Mouse (Mus musculus) heart, embryonic 14.5 days (tissue): Measurements from ENCODE around the gene Atg7. TPM values are rescaled to one million over a fixed set of nuclear protein-coding genes. Genes with fewer than 3 reads are reported as not detected.
A peak's percentile ranks its signal among the peaks of the same experiment; 100 is the strongest.

ENCODE experiments used
- ATAC-seq: fragments of 200-750 bp; cut with Nextera tagmentation; 2 replicates; pipeline ENCODE4 v1.8.0; 2017; ENCODE audit warnings: low read depth, moderate TSS enrichment; ENCODE audit not compliant: insufficient number of reproducible peaks, insufficient read depth, low FRiP score
- H3K27ac ChIP-seq, 2 experiments: fragments of 200-500 bp in 1 of 2; fragments of 300-500 bp in 1 of 2; sonication (generic) in 1 of 2; replicated peaks in 1 of 2; 2 replicates each; pipeline ENCODE4 v1.5.1; 2012 to 2014; ENCODE audit warnings: low read depth in 2 of 2, low read length in 2 of 2, control low read depth in 1 of 2, mild to moderate bottlenecking in 1 of 2, mixed read lengths in 1 of 2; ENCODE audit not compliant: control insufficient read depth in 1 of 2, insufficient read depth in 1 of 2
- H3K27me3 ChIP-seq: fragments of 300-500 bp; sonication (generic); 2 replicates; pipeline ENCODE4 v1.6.1; 2014; ENCODE audit warnings: mild to moderate bottlenecking, low read length, control low read depth; ENCODE audit not compliant: control insufficient read depth, insufficient read depth
- H3K36me3 ChIP-seq: fragments of 300-500 bp; sonication (generic); 2 replicates; pipeline ENCODE4 v1.6.1; 2014; ENCODE audit warnings: mild to moderate bottlenecking, control low read depth, low read length, mixed read lengths; ENCODE audit not compliant: control insufficient read depth, insufficient read depth
- H3K4me1 ChIP-seq, 2 experiments: fragments of 200-500 bp in 1 of 2; fragments of 300-500 bp in 1 of 2; sonication (generic) in 1 of 2; 2 replicates each; pipeline ENCODE4 v1.6.1; 2012 to 2014; ENCODE audit warnings: low read length in 2 of 2, control low read depth in 1 of 2, mixed read lengths in 1 of 2; ENCODE audit not compliant: control insufficient read depth in 2 of 2, insufficient read depth in 2 of 2
- H3K4me2 ChIP-seq: fragments of 300-500 bp; sonication (generic); 2 replicates; pipeline ENCODE4 v1.6.1; 2014; ENCODE audit warnings: mild to moderate bottlenecking, low read length
- H3K4me3 ChIP-seq, 2 experiments: fragments of 200-500 bp in 1 of 2; fragments of 300-500 bp in 1 of 2; sonication (generic) in 1 of 2; 2 replicates each; pipeline ENCODE4 v1.5.1; 2012 to 2014; ENCODE audit warnings: low read length in 2 of 2, mild to moderate bottlenecking in 2 of 2, control low read depth in 1 of 2, low read depth in 1 of 2, moderate library complexity in 1 of 2; ENCODE audit not compliant: control insufficient read depth in 1 of 2, insufficient read depth in 1 of 2
- H3K9ac ChIP-seq: fragments of 300-500 bp; sonication (generic); 2 replicates; pipeline ENCODE4 v1.6.1; 2014; ENCODE audit warnings: mild to moderate bottlenecking, low read length
- H3K9me3 ChIP-seq: fragments of 300-500 bp; sonication (generic); 2 replicates; pipeline ENCODE4 v1.6.1; 2016; ENCODE audit warnings: low read length, control low read depth; ENCODE audit not compliant: control insufficient read depth
- WGBS: fragments of 180-500 bp; shearing (Covaris S2); extraction: QIAGEN DNeasy Blood & Tissue Kit; methylation state at CpG from one replicate; pipeline ENCODE4 v1.1.7; 2014; 5-methylcytosine and 5-hydroxymethylcytosine counted together
- polyA plus RNA-seq: library from polyadenylated mRNA; unstranded; fragments of >200 nt; fragmentation: Nextera tagmentation; extraction: Ambion mirVana; gene quantifications from 2 replicates; pipeline ENCODE4 v1.2.1, GENCODE M21; 2014

Gene Atg7
- polyA plus RNA-seq, 1 experiment from 2014 or later, result 18.1 TPM

DNA sequence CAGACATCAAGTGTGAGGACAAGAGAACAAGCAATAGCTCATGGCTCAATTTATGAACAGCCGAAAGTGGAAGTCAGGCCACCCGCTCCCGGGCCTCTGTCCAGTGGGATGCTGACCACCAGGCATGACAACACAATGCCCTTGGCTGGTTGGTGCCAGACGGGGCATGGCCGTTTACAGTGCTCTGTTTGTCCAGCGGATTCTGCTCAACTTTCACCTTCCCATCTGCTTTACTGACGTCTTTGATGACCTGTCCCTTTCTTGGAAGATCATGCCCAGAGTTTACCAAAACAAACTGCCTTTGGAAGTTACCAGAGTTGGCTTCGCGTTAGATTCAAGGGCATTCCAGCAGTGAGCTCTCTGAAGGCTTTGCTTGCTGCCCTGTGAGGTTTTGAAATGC, 93.5 kb downstream of the Atg7 start:
- no peak overlapping the region for H3K4me3 ChIP-seq
- peaks cover 8% of the 10 kb centered on the region; the same call in 1 of the 2 replicates for H3K27me3 ChIP-seq
- no peaks in the 10 kb centered on the region for H3K9me3 ChIP-seq
- H3K4me1 ChIP-seq, result peaks cover 2 to 3% of the 10 kb centered on the region in 2 experiments; a peak in 1 of 4 replicates
- H3K36me3 ChIP-seq, result no peaks in the 10 kb centered on the region
- H3K27ac ChIP-seq, result no peak overlapping the region
- ATAC-seq, result no peak
- no peak overlapping the region for H3K9ac ChIP-seq
- WGBS, result 90% methylated on average over 9 of the region's 9 CpGs
- no peak overlapping the region for H3K4me2 ChIP-seq

- Histone ChIP-seq H3K27me3 (peaks cover 8% of the 10 kb centered on the region; the same call in 1 of the 2 replicates), H3K27ac (no peak overlapping the region), H3K9me3 (no peaks in the 10 kb centered on the region), H3K4me3 (no peak overlapping the region), H3K4me2 (no peak overlapping the region), H3K9ac (no peak overlapping the region), H3K4me1 (peaks cover 2 to 3% of the 10 kb centered on the region in 2 experiments; a peak in 1 of 4 replicates), H3K36me3 (no peaks in the 10 kb centered on the region)
- 82% methylated on average over 11 of the region's 11 CpGs for whole genome bisulfite sequencing
- no peak for ATAC-seq
These were observed 94.3 kb downstream of the Atg7 start for GRCm38 (mm10) chr6:114737181-114737580.

- WGBS, result 16% methylated on average over 46 of the region's 46 CpGs
- Histone ChIP-seq H3K4me1 (peaks cover 2 to 3% of the 10 kb centered on the region in 2 experiments; a peak in 1 of 4 replicates), H3K4me3 (peak overlapping the region; percentile 39 to 42), H3K27me3 (peaks cover 8% of the 10 kb centered on the region; the same call in 1 of the 2 replicates), H3K9ac (peak overlapping the region; percentile 69), H3K9me3 (no peaks in the 10 kb centered on the region), H3K4me2 (peak overlapping the region; percentile 74), H3K27ac (no peak overlapping the region), H3K36me3 (no peaks in the 10 kb centered on the region)
- no peak for ATAC-seq
These were observed 95.2 kb downstream of the Atg7 start for GRCm38 (mm10) chr6:114737931-114738759.

DNA sequence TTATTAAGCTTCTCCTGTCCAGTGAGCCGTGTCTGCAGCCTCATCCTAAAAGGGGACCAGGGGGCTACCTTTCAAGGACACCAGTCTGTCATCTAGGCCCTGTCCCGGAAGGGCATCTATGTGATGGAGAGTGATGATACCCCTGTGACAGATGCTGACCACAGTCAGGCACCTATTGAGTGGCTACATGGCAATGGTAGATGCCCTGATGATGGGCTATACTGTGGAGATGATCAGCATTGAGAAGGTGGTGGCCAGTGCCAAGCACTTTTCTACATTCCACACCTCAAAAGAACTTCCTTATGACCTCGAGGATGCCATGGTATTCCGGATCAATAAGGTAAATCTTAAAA, 95.8 kb downstream of the Atg7 start:
- no peak for ATAC-seq
- Histone ChIP-seq H3K9me3 (no peaks in the 10 kb centered on the region), H3K36me3 (no peaks in the 10 kb centered on the region), H3K9ac (peak overlapping the region; percentile 69; the same call in 1 of the 2 replicates), H3K4me1 (peaks cover 2 to 3% of the 10 kb centered on the region in 2 experiments; a peak in 1 of 4 replicates), H3K4me3 (peak overlapping the region in 1 of 2 experiments; percentile 39; a peak in 1 of 4 replicates), H3K27me3 (peaks cover 8% of the 10 kb centered on the region; the same call in 1 of the 2 replicates), H3K4me2 (peak overlapping the region; percentile 74), H3K27ac (no peak overlapping the region)
- WGBS, result 81% methylated on average over 4 of the region's 4 CpGs

GRCm38 (mm10) chr6:114742209-114743003, 99.5 kb downstream of the Atg7 start:
- Histone ChIP-seq H3K36me3 (no peaks in the 10 kb centered on the region), H3K9ac (no peak overlapping the region), H3K4me2 (no peak overlapping the region), H3K4me3 (no peak overlapping the region), H3K9me3 (no peaks in the 10 kb centered on the region), H3K4me1 (peaks cover 2 to 3% of the 10 kb centered on the region in 2 experiments; a peak in 1 of 4 replicates), H3K27me3 (peaks cover under 1% of the 10 kb centered on the region; the same call in 1 of the 2 replicates), H3K27ac (no peak overlapping the region)
- 87% methylated on average over 12 of the region's 12 CpGs for WGBS
- ATAC-seq, result no peak

GRCm38 (mm10) chr6:114743126-114743525, 100.2 kb downstream of the Atg7 start:
- H3K27me3 ChIP-seq, result no peaks in the 10 kb centered on the region
- no peak overlapping the region for H3K4me2 ChIP-seq
- no peaks in the 10 kb centered on the region for H3K9me3 ChIP-seq
- no peak for ATAC-seq
- no peak overlapping the region for H3K4me3 ChIP-seq
- no peaks in the 10 kb centered on the region for H3K36me3 ChIP-seq
- WGBS, result 92% methylated on average over 8 of the region's 8 CpGs
- H3K4me1 ChIP-seq, result peaks cover 2 to 3% of the 10 kb centered on the region in 2 experiments; a peak in 1 of 4 replicates
- H3K9ac ChIP-seq, result no peak overlapping the region
- no peak overlapping the region for H3K27ac ChIP-seq

DNA sequence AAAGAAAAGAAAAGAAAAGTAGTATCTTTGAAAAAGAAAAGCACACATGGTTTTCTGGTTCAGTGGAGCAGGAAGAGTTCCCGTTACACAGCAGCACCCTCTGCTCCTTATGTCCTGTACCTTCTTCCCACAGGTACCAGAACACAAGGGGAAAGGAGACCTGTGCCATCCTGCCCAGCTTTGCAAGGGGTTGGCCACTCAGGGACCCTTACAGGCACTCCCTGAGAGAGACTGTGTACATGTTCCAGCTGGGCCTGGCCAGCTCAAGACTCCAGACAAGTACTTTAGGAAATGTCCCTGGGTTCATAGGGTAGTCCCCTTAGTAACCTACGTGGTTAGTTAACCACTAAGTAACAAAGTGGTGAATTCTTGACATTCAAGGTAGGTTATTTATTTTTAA, 100.9 kb downstream of the Atg7 start:
- H3K4me1 ChIP-seq, result no peaks in the 10 kb centered on the region
- no peaks in the 10 kb centered on the region for H3K9me3 ChIP-seq
- no peaks in the 10 kb centered on the region for H3K36me3 ChIP-seq
- H3K4me2 ChIP-seq, result no peak overlapping the region
- no peaks in the 10 kb centered on the region for H3K27me3 ChIP-seq
- H3K27ac ChIP-seq, result no peak overlapping the region
- no peak overlapping the region for H3K9ac ChIP-seq
- WGBS, result 94% methylated on average over 2 of the region's 2 CpGs
- ATAC-seq, result no peak
- no peak overlapping the region for H3K4me3 ChIP-seq
